Mouse (Mus musculus): ENCODE measurements around the gene Ak8.

Gene Ak8

GRCm38 (mm10) chr2:28859303-28859702, 159.3 kb downstream of the Ak8 start:
- ATAC-seq (ENCODE audit: insufficient number of reproducible peaks, low FRiP score, low TSS enrichment): no peak

- no peak for ATAC-seq (ENCODE audit: insufficient number of reproducible peaks, low FRiP score, low TSS enrichment)
These were observed 160.9 kb downstream of the Ak8 start for GRCm38 (mm10) chr2:28860678-28861423.

All from cerebellum, adult (tissue).